10 mouse cellular contexts compared by ENCODE assay signal in genomic region chr4:87739524-87740128, GRCm38 (mm10).
DNase-seq lines count a peak whose midpoint lies in the region; ATAC-seq and TF ChIP-seq lines count a peak whose summit lies in the region.
"Had no signal": no experiment of that assay in that cellular context is flagged by ENCODE, and none has a peak within 500 bp of the region (broad histone marks: within the 10 kb centered on the region; RNA-seq: fewer than 3 reads in every experiment).

No protein-coding gene starts in this region.

- H3K4me1 ChIP-seq in midbrain, embryonic 11.5 days (ENCODE audit: control insufficient read depth, insufficient read depth, low read length), result no peaks in the 10 kb centered on the region
- peaks cover 5% of the 10 kb centered on the region for H3K4me1 ChIP-seq in midbrain, embryonic 10.5 days
- H3K4me1 ChIP-seq in hindbrain, postnatal 0 days (ENCODE audit: insufficient read depth, low read length), result no peaks in the 10 kb centered on the region
- H3K4me1 ChIP-seq in neural tube, embryonic 14.5 days (ENCODE audit: control insufficient read depth, insufficient read depth, low read length), result peaks cover 13% of the 10 kb centered on the region; the same call in 1 of the 2 replicates

- no peaks in the 10 kb centered on the region for H3K9me3 ChIP-seq in midbrain, embryonic 11.5 days (ENCODE audit: control insufficient read depth, low read length)
- H3K9me3 ChIP-seq in midbrain, embryonic 10.5 days (replicated peaks), result no peaks in the 10 kb centered on the region
- H3K9me3 ChIP-seq in hindbrain, postnatal 0 days (ENCODE audit: low read length), result no peaks in the 10 kb centered on the region
- no peaks in the 10 kb centered on the region for H3K9me3 ChIP-seq in neural tube, embryonic 14.5 days (ENCODE audit: control insufficient read depth, low read length)

- H3K9ac ChIP-seq in midbrain, embryonic 11.5 days (ENCODE audit: low read length), result no peak overlapping the region
- H3K9ac ChIP-seq in hindbrain, postnatal 0 days (replicated peaks; ENCODE audit: low read length), result no peak overlapping the region
- no peak overlapping the region for H3K9ac ChIP-seq in neural tube, embryonic 14.5 days (replicated peaks; ENCODE audit: low read depth, low read length)

- no peak overlapping the region for H3K4me3 ChIP-seq in midbrain, embryonic 11.5 days (ENCODE audit: low read depth, low read length)
- H3K4me3 ChIP-seq in midbrain, embryonic 10.5 days, result no peak overlapping the region
- H3K4me3 ChIP-seq in hindbrain, postnatal 0 days (ENCODE audit: low read length), result no peak overlapping the region
- H3K4me3 ChIP-seq in neural tube, embryonic 14.5 days (ENCODE audit: low read depth, low read length), result no peak overlapping the region

- ATAC-seq in midbrain, embryonic 11.5 days (ENCODE audit: low FRiP score), result peak; percentile 46; the same call in 1 of the 2 replicates
- peak; percentile 38; the same call in 1 of the 2 replicates for ATAC-seq in hindbrain, postnatal 0 days
- peak; percentile 90; the same call in 1 of the 2 replicates for ATAC-seq in neural tube, embryonic 14.5 days (ENCODE audit: low read depth)

- H3K27ac ChIP-seq in midbrain, embryonic 11.5 days (ENCODE audit: low read depth, low read length), result no peak overlapping the region
- no peak overlapping the region for H3K27ac ChIP-seq in midbrain, embryonic 10.5 days (replicated peaks)
- peak overlapping the region; percentile 26; the same call in 1 of the 2 replicates for H3K27ac ChIP-seq in hindbrain, postnatal 0 days
- peak overlapping the region; percentile 80 for H3K27ac ChIP-seq in neural tube, embryonic 14.5 days (ENCODE audit: low read depth, low read length)

- no peak overlapping the region for H3K4me2 ChIP-seq in midbrain, embryonic 11.5 days
- no peak overlapping the region for H3K4me2 ChIP-seq in hindbrain, postnatal 0 days (ENCODE audit: low read depth, low read length)
- no peak overlapping the region for H3K4me2 ChIP-seq in neural tube, embryonic 14.5 days (ENCODE audit: low read depth, low read length)
- H3K4me2 ChIP-seq: liver, embryonic 11.5 days had no signal

- TF ChIP-seq CTCF in hindbrain, postnatal 0 days (IDR thresholded peaks at IDR 0.05; ENCODE audit: low read depth), result no peak

- H3K36me3 ChIP-seq in midbrain, embryonic 11.5 days (ENCODE audit: control insufficient read depth, insufficient read depth, low read length), result no peaks in the 10 kb centered on the region
- H3K36me3 ChIP-seq in midbrain, embryonic 10.5 days, result no peaks in the 10 kb centered on the region
- H3K36me3 ChIP-seq in hindbrain, postnatal 0 days (ENCODE audit: insufficient read depth, low read length), result no peaks in the 10 kb centered on the region
- no peaks in the 10 kb centered on the region for H3K36me3 ChIP-seq in neural tube, embryonic 14.5 days (ENCODE audit: control insufficient read depth, insufficient read depth, low read length)

- peak; percentile 21 for DNase-seq in embryo, embryonic 10.5 days (ENCODE audit: low spot score)
- DNase-seq in embryo, embryonic 10 days (ENCODE audit: low spot score), result no peak
- no peak for DNase-seq in midbrain, embryonic 11.5 days (ENCODE audit: low spot score, missing footprints)
- DNase-seq in midbrain, embryonic 10.5 days (ENCODE audit: low spot score), result no peak
- peak; percentile 45 for DNase-seq in hindbrain, postnatal 0 days (ENCODE audit: low spot score)
- DNase-seq in cerebellum, adult 11 months, result no peak
- no peak for DNase-seq in cerebellum, adult 8-10 months
- DNase-seq: heart, adult 18-20 months had no signal

- no peaks in the 10 kb centered on the region for H3K27me3 ChIP-seq in midbrain, embryonic 11.5 days (ENCODE audit: control insufficient read depth, insufficient read depth, low read length)
- no peaks in the 10 kb centered on the region for H3K27me3 ChIP-seq in midbrain, embryonic 10.5 days (ENCODE audit: low read depth, poor library complexity, severe bottlenecking)
- no peaks in the 10 kb centered on the region for H3K27me3 ChIP-seq in hindbrain, postnatal 0 days (ENCODE audit: insufficient read depth, low read length)
- no peaks in the 10 kb centered on the region for H3K27me3 ChIP-seq in neural tube, embryonic 14.5 days (ENCODE audit: control insufficient read depth, insufficient read depth, low read length)

- 66% methylated on average over 7 of the region's 7 CpGs for WGBS in midbrain, embryonic 11.5 days
- WGBS in midbrain, embryonic 10.5 days, result 73% methylated on average over 7 of the region's 7 CpGs
- WGBS in hindbrain, postnatal 0 days, result 47% methylated on average over 7 of the region's 7 CpGs
- 30% methylated on average over 7 of the region's 7 CpGs for WGBS in neural tube, embryonic 14.5 days

Comparison
In these comparisons a context has a peak if more than half of its experiments do, and no peak if none do; other contexts are left out.
1. DNase-seq: peak in embryo, embryonic 10.5 days (single experiment) and hindbrain, postnatal 0 days (single experiment); none in embryo, embryonic 10 days (single experiment), midbrain, embryonic 11.5 days (single experiment), midbrain, embryonic 10.5 days (single experiment), cerebellum, adult 11 months (single experiment) and cerebellum, adult 8-10 months (single experiment).
2. ATAC-seq: peak in every context shown above with its lines; median percentile 90 in neural tube, embryonic 14.5 days; 46 in midbrain, embryonic 11.5 days; 38 in hindbrain, postnatal 0 days.
3. H3K27ac ChIP-seq: peak in hindbrain, postnatal 0 days (single experiment) and neural tube, embryonic 14.5 days (single experiment); none in midbrain, embryonic 11.5 days (single experiment) and midbrain, embryonic 10.5 days (single experiment).